Mouse (Mus musculus) midbrain, embryonic 16.5 days (tissue): ENCODE results near the gene Slc38a1. TPM values are rescaled to one million over a fixed set of nuclear protein-coding genes. Genes with fewer than 3 reads are reported as not detected.

Source experiments
- ATAC-seq: fragments of 200-750 bp; cut with Nextera tagmentation; 2 replicates; pipeline ENCODE4 v1.8.0; 2017; ENCODE audit warnings: moderate TSS enrichment
- H3K27ac ChIP-seq: fragments of 300-500 bp; sonication (generic); 2 replicates; pipeline ENCODE4 v1.5.1; 2014; ENCODE audit warnings: mild to moderate bottlenecking, low read length, mixed read lengths
- H3K27me3 ChIP-seq: fragments of 300-500 bp; sonication (generic); 2 replicates; pipeline ENCODE4 v1.6.1; 2014; ENCODE audit warnings: low read depth, low read length, mixed read lengths; ENCODE audit not compliant: control insufficient read depth, insufficient read depth
- H3K36me3 ChIP-seq: fragments of 300-500 bp; sonication (generic); 2 replicates; pipeline ENCODE4 v1.6.1; 2014; ENCODE audit warnings: mild to moderate bottlenecking, low read length, moderate library complexity, mixed read lengths; ENCODE audit not compliant: control insufficient read depth, insufficient read depth
- H3K4me1 ChIP-seq: fragments of 300-500 bp; sonication (generic); 2 replicates; pipeline ENCODE4 v1.6.1; 2014; ENCODE audit warnings: mild to moderate bottlenecking, low read length, mixed read lengths; ENCODE audit not compliant: control insufficient read depth, insufficient read depth
- H3K4me2 ChIP-seq: fragments of 300-500 bp; sonication (generic); 2 replicates; pipeline ENCODE4 v1.6.1; 2014; ENCODE audit warnings: mild to moderate bottlenecking, low read length, mixed read lengths
- H3K4me3 ChIP-seq: fragments of 300-500 bp; sonication (generic); 2 replicates; pipeline ENCODE4 v1.5.1; 2014; ENCODE audit warnings: low read depth, mild to moderate bottlenecking, low read length, moderate library complexity, mixed read lengths
- H3K9ac ChIP-seq: fragments of 300-500 bp; sonication (generic); 2 replicates; pipeline ENCODE4 v1.6.1; 2014; ENCODE audit warnings: low read depth, low read length, mixed read lengths
- H3K9me3 ChIP-seq: fragments of 300-500 bp; sonication (generic); replicated peaks from 2 replicates; pipeline ENCODE4 v1.6.1; 2014; ENCODE audit warnings: mild to moderate bottlenecking, low read length, mixed read lengths; ENCODE audit not compliant: control insufficient read depth, poor library complexity, severe bottlenecking
- WGBS: fragments of 180-500 bp; shearing (Covaris S2); extraction: QIAGEN DNeasy Blood & Tissue Kit; methylation state at CpG from one replicate; pipeline ENCODE4 v1.1.7; 2014; 5-methylcytosine and 5-hydroxymethylcytosine counted together
- polyA plus RNA-seq: library from polyadenylated mRNA; unstranded; fragments of >200 nt; fragmentation: Nextera tagmentation; extraction: Ambion mirVana; gene quantifications from 2 replicates; pipeline ENCODE4 v1.2.1, GENCODE M21; 2015

Gene Slc38a1
- polyA plus RNA-seq, 1 experiment from 2014 or later: 120 TPM

- H3K27me3 ChIP-seq: no peaks in the 10 kb centered on the region
- WGBS: 72% methylated on average over 13 of the region's 13 CpGs
- no peaks in the 10 kb centered on the region for H3K36me3 ChIP-seq
- no peak for ATAC-seq
- no peak overlapping the region for H3K4me2 ChIP-seq
- no peaks in the 10 kb centered on the region for H3K9me3 ChIP-seq
- H3K9ac ChIP-seq: no peak overlapping the region
- H3K27ac ChIP-seq: no peak overlapping the region
- no peaks in the 10 kb centered on the region for H3K4me1 ChIP-seq
- no peak overlapping the region for H3K4me3 ChIP-seq
These were observed 74.3 kb downstream of the Slc38a1 start for GRCm38 (mm10) chr15:96568271-96568982.

- H3K4me1 ChIP-seq: no peaks in the 10 kb centered on the region
- no peak overlapping the region for H3K27ac ChIP-seq
- 12% methylated on average over 14 of the region's 14 CpGs for WGBS
- H3K9ac ChIP-seq: no peak overlapping the region
- H3K4me2 ChIP-seq: peak overlapping the region; percentile 44
- ATAC-seq: no peak
- H3K27me3 ChIP-seq: no peaks in the 10 kb centered on the region
- no peaks in the 10 kb centered on the region for H3K36me3 ChIP-seq
- H3K4me3 ChIP-seq: peak overlapping the region; percentile 2; the same call in 1 of the 2 replicates
- H3K9me3 ChIP-seq: no peaks in the 10 kb centered on the region
These were observed 75.9 kb downstream of the Slc38a1 start for GRCm38 (mm10) chr15:96566850-96567271.

GRCm38 (mm10) chr15:96563852-96564251, 78.9 kb downstream of the Slc38a1 start:
- no peaks in the 10 kb centered on the region for H3K36me3 ChIP-seq
- H3K9me3 ChIP-seq: no peaks in the 10 kb centered on the region
- H3K4me1 ChIP-seq: no peaks in the 10 kb centered on the region
- H3K4me2 ChIP-seq: no peak overlapping the region
- no peak overlapping the region for H3K9ac ChIP-seq
- no peak for ATAC-seq
- no peaks in the 10 kb centered on the region for H3K27me3 ChIP-seq
- no peak overlapping the region for H3K27ac ChIP-seq
- WGBS: 71% methylated on average over 1 of the region's 1 CpGs
- H3K4me3 ChIP-seq: no peak overlapping the region

- WGBS: over 99% methylated on average over 5 of the region's 5 CpGs
- Histone ChIP-seq H3K27ac (no peak overlapping the region), H3K36me3 (no peaks in the 10 kb centered on the region), H3K9me3 (no peaks in the 10 kb centered on the region), H3K27me3 (no peaks in the 10 kb centered on the region), H3K9ac (no peak overlapping the region), H3K4me3 (no peak overlapping the region), H3K4me1 (no peaks in the 10 kb centered on the region), H3K4me2 (no peak overlapping the region)
- ATAC-seq: no peak
These were observed 80.2 kb downstream of the Slc38a1 start for GRCm38 (mm10) chr15:96562521-96562920.

- H3K9me3 ChIP-seq: no peaks in the 10 kb centered on the region
- no peak overlapping the region for H3K4me3 ChIP-seq
- WGBS: 95% methylated on average over 14 of the region's 14 CpGs
- no peak overlapping the region for H3K9ac ChIP-seq
- no peaks in the 10 kb centered on the region for H3K36me3 ChIP-seq
- no peak for ATAC-seq
- no peaks in the 10 kb centered on the region for H3K27me3 ChIP-seq
- no peaks in the 10 kb centered on the region for H3K4me1 ChIP-seq
- no peak overlapping the region for H3K27ac ChIP-seq
- no peak overlapping the region for H3K4me2 ChIP-seq
These were observed 82.0 kb downstream of the Slc38a1 start for GRCm38 (mm10) chr15:96560576-96561298.

- 65% methylated on average over 9 of the region's 9 CpGs for whole genome bisulfite sequencing
- no peaks in the 10 kb centered on the region for H3K27me3 ChIP-seq
- no peak overlapping the region for H3K4me2 ChIP-seq
- peak; percentile 58; the same call in 1 of the 2 replicates for ATAC-seq
- H3K4me3 ChIP-seq: no peak overlapping the region
- no peaks in the 10 kb centered on the region for H3K36me3 ChIP-seq
- H3K4me1 ChIP-seq: no peaks in the 10 kb centered on the region
- no peak overlapping the region for H3K9ac ChIP-seq
- H3K27ac ChIP-seq: no peak overlapping the region
- no peaks in the 10 kb centered on the region for H3K9me3 ChIP-seq
These were observed 90.9 kb downstream of the Slc38a1 start for GRCm38 (mm10) chr15:96551569-96552380.

- Histone ChIP-seq H3K4me2 (no peak overlapping the region), H3K27ac (no peak overlapping the region), H3K9ac (no peak overlapping the region), H3K36me3 (no peaks in the 10 kb centered on the region), H3K4me3 (no peak overlapping the region), H3K4me1 (no peaks in the 10 kb centered on the region), H3K9me3 (no peaks in the 10 kb centered on the region), H3K27me3 (no peaks in the 10 kb centered on the region)
- no peak for ATAC-seq
- 88% methylated on average over 8 of the region's 8 CpGs for WGBS
These were observed 91.6 kb downstream of the Slc38a1 start for GRCm38 (mm10) chr15:96551107-96551506.

GRCm38 (mm10) chr15:96548363-96548762, 94.3 kb downstream of the Slc38a1 start:
- ATAC-seq: no peak
- H3K4me2 ChIP-seq: no peak overlapping the region
- no peak overlapping the region for H3K9ac ChIP-seq
- no peaks in the 10 kb centered on the region for H3K36me3 ChIP-seq
- H3K27me3 ChIP-seq: no peaks in the 10 kb centered on the region
- no peaks in the 10 kb centered on the region for H3K9me3 ChIP-seq
- H3K4me3 ChIP-seq: no peak overlapping the region
- H3K27ac ChIP-seq: no peak overlapping the region; the same call in 1 of the 2 replicates
- H3K4me1 ChIP-seq: no peaks in the 10 kb centered on the region
- WGBS: 64% methylated on average over 9 of the region's 9 CpGs
